Mouse (Mus musculus) retina, adult 2 months (tissue): ENCODE results near the gene Zcchc17.

Source experiments
- DNase-seq: peaks from one replicate; pipeline ENCODE4 v3.0.0-alpha.2; 2012; ENCODE audit warnings: low read depth, low spot score

The Zcchc17 gene

GRCm38 (mm10) chr4:130359486-130360237 is at the start of gene Zcchc17, which contains the start of gene Snrnp40:
Zcchc17 (minus strand) TSS chr4:130359943.
Snrnp40 (plus strand) TSS chr4:130360132.
- DNase-seq, result peak; percentile 99

GRCm38 (mm10) chr4:130391265-130391664 is 31.5 kb upstream of the Zcchc17 start:
- no peak for DNase-seq

- DNase-seq, result no peak
Measured at GRCm38 (mm10) chr4:130389927-130390326, 30.2 kb upstream of the Zcchc17 start.

- no peak for DNase-seq
Measured at GRCm38 (mm10) chr4:130389496-130389895, 29.8 kb upstream of the Zcchc17 start.

GRCm38 (mm10) chr4:130387256-130387655 is 27.5 kb upstream of the Zcchc17 start:
- DNase-seq, result no peak

- DNase-seq, result no peak
Measured at GRCm38 (mm10) chr4:130380418-130380817, 20.7 kb upstream of the Zcchc17 start.

- DNase-seq, result no peak
Measured at GRCm38 (mm10) chr4:130379181-130379580, 19.4 kb upstream of the Zcchc17 start.

- no peak for DNase-seq
Measured at GRCm38 (mm10) chr4:130377500-130377899, 17.8 kb upstream of the Zcchc17 start.

- DNase-seq, result no peak
Measured at GRCm38 (mm10) chr4:130376675-130377074, 16.9 kb upstream of the Zcchc17 start.

GRCm38 (mm10) chr4:130360238-130360590 is 471 bp upstream of the Zcchc17 start:
- no peak for DNase-seq

- DNase-seq, result no peak
Measured at GRCm38 (mm10) chr4:130357946-130358345, 1.8 kb downstream of the Zcchc17 start.

- no peak for DNase-seq
Measured at GRCm38 (mm10) chr4:130352588-130352987, 7.2 kb downstream of the Zcchc17 start.

GRCm38 (mm10) chr4:130350690-130351422 is 8.9 kb downstream of the Zcchc17 start:
- DNase-seq, result no peak

GRCm38 (mm10) chr4:130349666-130350065 is 10.1 kb downstream of the Zcchc17 start:
- no peak for DNase-seq

GRCm38 (mm10) chr4:130341691-130342090 is 18.1 kb downstream of the Zcchc17 start:
- DNase-seq, result peak; percentile 64

- DNase-seq, result no peak
Measured at GRCm38 (mm10) chr4:130335867-130336266, 23.9 kb downstream of the Zcchc17 start.

GRCm38 (mm10) chr4:130327366-130327765 is 32.4 kb downstream of the Zcchc17 start:
- DNase-seq, result no peak

GRCm38 (mm10) chr4:130325446-130325845 is 34.3 kb downstream of the Zcchc17 start:
- DNase-seq, result no peak

GRCm38 (mm10) chr4:130323607-130324006 is 36.1 kb downstream of the Zcchc17 start:
- DNase-seq, result no peak

GRCm38 (mm10) chr4:130323165-130323564 is 36.6 kb downstream of the Zcchc17 start:
- no peak for DNase-seq

- DNase-seq, result no peak
Measured at GRCm38 (mm10) chr4:130322567-130322966, 37.2 kb downstream of the Zcchc17 start.

GRCm38 (mm10) chr4:130321640-130322039 is 38.1 kb downstream of the Zcchc17 start:
- no peak for DNase-seq

- no peak for DNase-seq
Measured at GRCm38 (mm10) chr4:130319564-130319963, 40.2 kb downstream of the Zcchc17 start.
